ENCODE assay signal across 13 mouse cellular contexts in the genomic region with DNA sequence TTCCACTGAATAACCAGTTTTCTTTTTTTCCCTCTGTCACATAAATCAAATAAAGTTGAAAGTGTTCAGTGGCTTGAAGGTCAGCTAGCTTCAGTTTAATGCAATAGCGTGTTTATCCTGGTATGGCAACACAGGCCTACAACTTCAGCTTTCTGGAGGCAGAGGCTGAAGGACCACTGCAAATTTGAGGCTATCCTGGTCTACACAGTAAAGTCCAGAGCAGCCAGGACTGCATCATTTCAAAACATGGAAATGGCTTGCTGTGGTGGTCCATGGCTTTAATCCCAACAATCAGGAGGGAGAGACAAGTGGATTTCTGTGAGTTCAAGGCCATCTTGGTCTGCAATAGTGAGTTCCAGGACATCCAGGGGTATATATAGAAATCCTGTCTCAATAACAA.
"Had no signal": no experiment of that assay in that cellular context is flagged by ENCODE, and none has a peak within 500 bp of the region (broad histone marks: within the 10 kb centered on the region; RNA-seq: fewer than 3 reads in every experiment).

No protein-coding gene starts in this region.

- DNase-seq: gastrocnemius, adult 2 months; gastrocnemius, postnatal 10 days; gastrocnemius, postnatal 25 days; heart, adult 2 months; heart, postnatal 14 days; heart, postnatal 4 days; kidney, adult 18-20 months; kidney, adult 8-10 months; kidney, postnatal 10 days; kidney, postnatal 25 days; kidney, postnatal 4 days; liver; liver, embryonic 13.5 days had no signal
